Mouse (Mus musculus): ENCODE results near the gene 1700025G04Rik. TPM values are rescaled to one million over a fixed set of nuclear protein-coding genes. Genes with fewer than 3 reads are reported as not detected.

The 1700025G04Rik gene
- polyA plus RNA-seq, 1 experiment from 2014 or later: 20.6 TPM

DNA sequence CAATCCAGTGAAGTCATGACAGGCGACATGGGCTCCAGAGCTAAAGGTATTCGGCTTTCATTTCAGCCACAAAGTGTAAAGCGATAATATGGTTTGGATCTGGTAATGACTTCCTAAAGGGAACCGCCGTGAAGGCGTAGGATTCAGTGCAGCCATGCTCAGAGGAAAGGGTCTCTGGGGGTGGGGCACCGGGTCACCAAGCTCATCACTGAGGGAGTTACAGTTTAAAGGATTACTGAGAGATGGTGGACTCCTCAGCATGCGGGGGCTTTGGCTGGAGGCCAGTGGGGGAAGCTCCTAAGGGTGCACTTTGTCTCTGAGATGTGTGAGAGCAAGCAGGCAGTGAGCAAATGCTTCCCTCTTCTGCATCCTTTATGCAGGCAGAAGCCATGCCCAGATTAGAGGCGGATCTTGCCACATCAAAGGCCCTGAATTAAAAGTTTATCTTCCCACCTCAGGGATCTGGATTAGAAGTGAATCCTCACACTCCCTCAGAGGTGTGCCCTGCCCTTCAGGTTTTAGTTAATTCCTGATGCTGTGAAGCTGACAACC, 171.0 kb downstream of the 1700025G04Rik start:
- no peaks in the 10 kb centered on the region for H3K27me3 ChIP-seq (ENCODE audit: control insufficient read depth, insufficient read depth, low read length)
- no peak overlapping the region for H3K4me2 ChIP-seq (replicated peaks; ENCODE audit: low read depth)
- H3K36me3 ChIP-seq (ENCODE audit: control insufficient read depth, insufficient read depth, low read length): no peaks in the 10 kb centered on the region
- DNase-seq (ENCODE audit: low spot score) (no peak), ATAC-seq (ENCODE audit: low FRiP score, low TSS enrichment) (no peak)
- H3K27ac ChIP-seq (replicated peaks): no peak overlapping the region
- WGBS: 75% methylated on average over 9 of the region's 9 CpGs
- no peaks in the 10 kb centered on the region for H3K4me1 ChIP-seq (replicated peaks; ENCODE audit: control insufficient read depth, insufficient read depth)
- TF ChIP-seq CTCF (IDR thresholded peaks at IDR 0.05; ENCODE audit: low read depth) (no peak), EP300 (optimal IDR thresholded peaks at IDR 0.05) (no peak)
- H3K4me3 ChIP-seq (ENCODE audit: low read depth, low read length): no peak overlapping the region
- H3K9ac ChIP-seq (ENCODE audit: low read length): no peak overlapping the region
- no peaks in the 10 kb centered on the region for H3K9me3 ChIP-seq (ENCODE audit: control insufficient read depth, low read length)

DNA sequence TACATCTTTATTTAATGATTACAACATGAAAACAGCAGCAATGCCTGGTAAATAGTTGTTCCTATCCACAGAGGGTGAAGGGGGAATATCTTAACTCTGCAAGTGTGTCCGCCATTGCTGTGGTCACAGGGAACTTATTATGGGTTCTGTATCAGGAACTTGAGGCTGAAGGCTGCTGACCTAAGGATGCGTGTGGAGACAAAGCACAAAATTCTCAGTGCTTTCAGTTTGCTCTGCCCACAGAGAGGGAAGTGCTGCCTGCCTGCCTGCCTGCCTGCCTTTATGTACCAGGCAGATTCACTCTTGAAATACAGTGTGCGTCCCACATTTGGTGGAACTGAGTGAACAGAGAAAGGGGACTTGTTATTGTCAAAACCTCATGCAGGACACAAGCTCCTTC, 172.2 kb downstream of the 1700025G04Rik start:
- no peak for TF ChIP-seq EP300 (optimal IDR thresholded peaks at IDR 0.05)
- TF ChIP-seq CTCF (IDR thresholded peaks at IDR 0.05; ENCODE audit: low read depth): no peak
- 87% methylated on average over 3 of the region's 3 CpGs for WGBS
- H3K9me3 ChIP-seq (ENCODE audit: control insufficient read depth, low read length): no peaks in the 10 kb centered on the region
- H3K4me2 ChIP-seq (replicated peaks; ENCODE audit: low read depth): no peak overlapping the region
- H3K4me3 ChIP-seq (ENCODE audit: low read depth, low read length): no peak overlapping the region
- no peak overlapping the region for H3K27ac ChIP-seq (replicated peaks)
- DNase-seq (ENCODE audit: low spot score) (no peak), ATAC-seq (ENCODE audit: low FRiP score, low TSS enrichment) (no peak)
- no peaks in the 10 kb centered on the region for H3K27me3 ChIP-seq (ENCODE audit: control insufficient read depth, insufficient read depth, low read length)
- H3K9ac ChIP-seq (ENCODE audit: low read length): no peak overlapping the region
- no peaks in the 10 kb centered on the region for H3K36me3 ChIP-seq (ENCODE audit: control insufficient read depth, insufficient read depth, low read length)
- H3K4me1 ChIP-seq (replicated peaks; ENCODE audit: control insufficient read depth, insufficient read depth): no peaks in the 10 kb centered on the region

GRCm38 (mm10) chr1:151914494-151914893, 175.4 kb downstream of the 1700025G04Rik start:
- Histone ChIP-seq H3K9ac (ENCODE audit: low read length) (no peak overlapping the region), H3K27me3 (ENCODE audit: control insufficient read depth, insufficient read depth, low read length) (no peaks in the 10 kb centered on the region), H3K36me3 (ENCODE audit: control insufficient read depth, insufficient read depth, low read length) (peaks cover 3% of the 10 kb centered on the region; the same call in 1 of the 2 replicates), H3K4me3 (ENCODE audit: low read depth, low read length) (no peak overlapping the region), H3K27ac (replicated peaks) (no peak overlapping the region), H3K9me3 (ENCODE audit: control insufficient read depth, low read length) (no peaks in the 10 kb centered on the region), H3K4me1 (replicated peaks; ENCODE audit: control insufficient read depth, insufficient read depth) (no peaks in the 10 kb centered on the region), H3K4me2 (replicated peaks; ENCODE audit: low read depth) (no peak overlapping the region)
- DNase-seq (ENCODE audit: low spot score): no peak
- ATAC-seq (ENCODE audit: low FRiP score, low TSS enrichment): no peak
- 91% methylated on average over 9 of the region's 9 CpGs for WGBS
- TF ChIP-seq CTCF (IDR thresholded peaks at IDR 0.05; ENCODE audit: low read depth) (no peak), EP300 (optimal IDR thresholded peaks at IDR 0.05) (no peak)

- H3K9me3 ChIP-seq (ENCODE audit: control insufficient read depth, low read length): no peaks in the 10 kb centered on the region
- no peak overlapping the region for H3K4me3 ChIP-seq (ENCODE audit: low read depth, low read length)
- H3K4me2 ChIP-seq (replicated peaks; ENCODE audit: low read depth): no peak overlapping the region
- no peaks in the 10 kb centered on the region for H3K4me1 ChIP-seq (replicated peaks; ENCODE audit: control insufficient read depth, insufficient read depth)
- TF ChIP-seq EP300 (optimal IDR thresholded peaks at IDR 0.05) (no peak), CTCF (IDR thresholded peaks at IDR 0.05; ENCODE audit: low read depth) (no peak)
- no peaks in the 10 kb centered on the region for H3K27me3 ChIP-seq (ENCODE audit: control insufficient read depth, insufficient read depth, low read length)
- peaks cover 3% of the 10 kb centered on the region; the same call in 1 of the 2 replicates for H3K36me3 ChIP-seq (ENCODE audit: control insufficient read depth, insufficient read depth, low read length)
- no peak overlapping the region for H3K9ac ChIP-seq (ENCODE audit: low read length)
- DNase-seq (ENCODE audit: low spot score) (no peak), ATAC-seq (ENCODE audit: low FRiP score, low TSS enrichment) (peak; percentile 40; the same call in 1 of the 2 replicates)
- H3K27ac ChIP-seq (replicated peaks): no peak overlapping the region
- WGBS: 47% methylated on average over 4 of the region's 4 CpGs
These were observed 182.9 kb downstream of the 1700025G04Rik start for GRCm38 (mm10) chr1:151907014-151907413.

GRCm38 (mm10) chr1:151900706-151901360, 189.1 kb downstream of the 1700025G04Rik start:
- DNase-seq (ENCODE audit: low spot score): no peak
- 84% methylated on average over 12 of the region's 12 CpGs for WGBS
- no peak for ATAC-seq (ENCODE audit: low FRiP score, low TSS enrichment)
- Histone ChIP-seq H3K4me2 (replicated peaks; ENCODE audit: low read depth) (no peak overlapping the region), H3K9me3 (ENCODE audit: control insufficient read depth, low read length) (no peaks in the 10 kb centered on the region), H3K27me3 (ENCODE audit: control insufficient read depth, insufficient read depth, low read length) (no peaks in the 10 kb centered on the region), H3K36me3 (ENCODE audit: control insufficient read depth, insufficient read depth, low read length) (no peaks in the 10 kb centered on the region), H3K4me3 (ENCODE audit: low read depth, low read length) (no peak overlapping the region), H3K27ac (replicated peaks) (no peak overlapping the region), H3K4me1 (replicated peaks; ENCODE audit: control insufficient read depth, insufficient read depth) (no peaks in the 10 kb centered on the region), H3K9ac (ENCODE audit: low read length) (no peak overlapping the region)
- TF ChIP-seq EP300 (optimal IDR thresholded peaks at IDR 0.05) (no peak), CTCF (IDR thresholded peaks at IDR 0.05; ENCODE audit: low read depth) (no peak)

GRCm38 (mm10) chr1:151899964-151900363, 190.0 kb downstream of the 1700025G04Rik start:
- Histone ChIP-seq H3K27ac (replicated peaks) (no peak overlapping the region), H3K9me3 (ENCODE audit: control insufficient read depth, low read length) (no peaks in the 10 kb centered on the region), H3K4me2 (replicated peaks; ENCODE audit: low read depth) (no peak overlapping the region), H3K36me3 (ENCODE audit: control insufficient read depth, insufficient read depth, low read length) (no peaks in the 10 kb centered on the region), H3K27me3 (ENCODE audit: control insufficient read depth, insufficient read depth, low read length) (no peaks in the 10 kb centered on the region), H3K4me1 (replicated peaks; ENCODE audit: control insufficient read depth, insufficient read depth) (no peaks in the 10 kb centered on the region), H3K4me3 (ENCODE audit: low read depth, low read length) (no peak overlapping the region), H3K9ac (ENCODE audit: low read length) (no peak overlapping the region)
- no peak for DNase-seq (ENCODE audit: low spot score)
- TF ChIP-seq EP300 (optimal IDR thresholded peaks at IDR 0.05): no peak
- TF ChIP-seq CTCF (IDR thresholded peaks at IDR 0.05; ENCODE audit: low read depth): no peak
- ATAC-seq (ENCODE audit: low FRiP score, low TSS enrichment): no peak
- 79% methylated on average over 7 of the region's 7 CpGs for WGBS
